Mouse (Mus musculus) heart, embryonic 16.5 days (tissue): ENCODE measurements around the gene Olfr612. TPM values are rescaled to one million over a fixed set of nuclear protein-coding genes. Genes with fewer than 3 reads are reported as not detected.
"Not testable (repeated sequence)": the region's sequence is repeated elsewhere in the genome, so short reads cannot be mapped to it uniquely, and the experiment has no call there.

Experiments used
- ATAC-seq: fragments of 200-750 bp; cut with Nextera tagmentation; replicated peaks from 2 replicates; pipeline ENCODE4 v1.8.0; 2017; ENCODE audit warnings: moderate number of reproducible peaks; ENCODE audit not compliant: insufficient read depth, low FRiP score; ENCODE audit errors: extremely low read depth
- H3K27ac ChIP-seq: fragments of 300-500 bp; sonication (generic); 2 replicates; pipeline ENCODE4 v1.5.1; 2014; ENCODE audit warnings: mild to moderate bottlenecking, low read length, control low read depth, moderate library complexity
- H3K27me3 ChIP-seq: fragments of 300-500 bp; sonication (generic); 2 replicates; pipeline ENCODE4 v1.6.1; 2014; ENCODE audit warnings: low read length, mixed read lengths; ENCODE audit not compliant: control insufficient read depth, insufficient read depth
- H3K36me3 ChIP-seq: fragments of 300-500 bp; sonication (generic); 2 replicates; pipeline ENCODE4 v1.6.1; 2014; ENCODE audit not compliant: control insufficient read depth, insufficient read depth
- H3K4me1 ChIP-seq: fragments of 300-500 bp; sonication (generic); 2 replicates; pipeline ENCODE4 v1.6.1; 2014; ENCODE audit warnings: low read length, mixed read lengths; ENCODE audit not compliant: control insufficient read depth, insufficient read depth
- H3K4me2 ChIP-seq: fragments of 300-500 bp; sonication (generic); 2 replicates; pipeline ENCODE4 v1.6.1; 2014; ENCODE audit warnings: low read depth, mild to moderate bottlenecking, control low read depth, low read length
- H3K4me3 ChIP-seq: fragments of 300-500 bp; sonication (generic); 2 replicates; pipeline ENCODE4 v1.5.1; 2014; ENCODE audit warnings: mild to moderate bottlenecking, control low read depth, low read length
- H3K9ac ChIP-seq: fragments of 300-500 bp; sonication (generic); 2 replicates; pipeline ENCODE4 v1.6.1; 2014; ENCODE audit warnings: low read length, control low read depth
- H3K9me3 ChIP-seq: fragments of 300-500 bp; sonication (generic); replicated peaks from 2 replicates; pipeline ENCODE4 v1.6.1; 2016; ENCODE audit warnings: low read length; ENCODE audit not compliant: control insufficient read depth
- WGBS: fragments of 180-500 bp; shearing (Covaris S2); extraction: QIAGEN DNeasy Blood & Tissue Kit; methylation state at CpG from one replicate; pipeline ENCODE4 v1.1.7; 2014; 5-methylcytosine and 5-hydroxymethylcytosine counted together
- polyA plus RNA-seq: library from polyadenylated mRNA; unstranded; fragments of >200 nt; fragmentation: Nextera tagmentation; extraction: Ambion mirVana; gene quantifications from 2 replicates; pipeline ENCODE4 v1.2.1, GENCODE M21; 2015

Olfr612 gene
- not detected in 2 replicates for polyA plus RNA-seq

DNA sequence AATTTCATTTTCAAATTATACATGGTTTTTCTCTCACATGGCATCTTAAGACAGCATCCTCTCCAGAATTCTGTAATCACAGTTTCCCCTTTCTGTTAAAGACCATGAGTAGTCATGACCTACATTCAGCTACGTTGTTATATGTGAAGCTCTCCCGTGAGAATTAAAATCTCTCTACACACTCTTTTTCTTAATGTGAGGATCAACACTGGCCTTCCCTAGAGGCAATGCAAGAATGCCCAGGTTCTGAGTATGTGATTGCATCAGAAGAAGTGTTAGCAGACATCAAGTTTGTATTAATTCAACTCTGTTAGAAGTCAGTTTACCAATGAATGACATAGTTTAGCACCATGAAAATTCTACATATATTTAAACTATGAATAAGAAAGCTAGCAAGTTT is at the start of gene Olfr612:
TSS of gene Olfr612 (minus strand) at position 101 of the 400 bp plus-strand sequence.
- H3K4me2 ChIP-seq, H3K27ac ChIP-seq, H3K4me1 ChIP-seq, ATAC-seq, H3K9ac ChIP-seq, H3K27me3 ChIP-seq, H3K9me3 ChIP-seq, H3K4me3 ChIP-seq, H3K36me3 ChIP-seq: not testable (repeated sequence)
- 70% methylated on average over 2 of the region's 2 CpGs for WGBS

DNA sequence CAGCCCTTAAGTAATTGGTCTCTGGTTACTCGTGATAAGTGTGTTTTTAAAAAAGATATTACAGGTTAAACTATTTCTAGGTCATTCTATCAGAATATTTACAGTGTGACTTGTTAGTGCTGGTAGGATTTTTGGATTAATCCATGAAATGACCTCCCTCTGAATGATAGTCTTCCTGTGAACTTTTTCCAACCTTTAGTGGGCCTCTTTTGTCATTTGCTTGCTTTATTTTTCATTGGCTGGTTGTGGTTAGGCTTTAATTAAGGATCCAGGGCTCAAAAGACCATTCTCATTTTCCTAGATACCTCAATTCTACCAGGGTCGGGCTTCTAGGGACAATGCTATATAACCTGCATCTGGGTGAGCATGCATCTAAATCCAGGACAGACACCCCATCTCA is 47.3 kb upstream of the Olfr612 start, which contains the start of gene Olfr618:
TSS of gene Olfr618 (plus strand) at position 301 of the 400 bp plus-strand sequence.
- Histone ChIP-seq H3K4me3 (no peak within 1 kb of the TSS), H3K36me3 (no peaks in the 10 kb centered on the region), H3K27me3 (no peaks in the 10 kb centered on the region), H3K4me2 (no peak within 1 kb of the TSS), H3K9ac (no peak within 1 kb of the TSS), H3K9me3 (no peaks in the 10 kb centered on the region), H3K27ac (no peak within 1 kb of the TSS), H3K4me1 (no peaks in the 10 kb centered on the region)
- 57% methylated on average over 2 of the region's 2 CpGs for WGBS
- no peak for ATAC-seq

GRCm38 (mm10) chr7:103572761-103573160 is 30.2 kb upstream of the Olfr612 start, which contains the start of gene Olfr617:
Gene Olfr617, plus strand, starts transcription at chr7:103573061.
- Histone ChIP-seq H3K4me3 (no peak within 1 kb of the TSS), H3K27me3 (no peaks in the 10 kb centered on the region), H3K9ac (no peak within 1 kb of the TSS), H3K27ac (no peak within 1 kb of the TSS), H3K36me3 (no peaks in the 10 kb centered on the region), H3K4me2 (no peak within 1 kb of the TSS), H3K9me3 (no peaks in the 10 kb centered on the region), H3K4me1 (no peaks in the 10 kb centered on the region)
- no peak for ATAC-seq
- WGBS = 64% methylated on average over 1 of the region's 1 CpGs

DNA sequence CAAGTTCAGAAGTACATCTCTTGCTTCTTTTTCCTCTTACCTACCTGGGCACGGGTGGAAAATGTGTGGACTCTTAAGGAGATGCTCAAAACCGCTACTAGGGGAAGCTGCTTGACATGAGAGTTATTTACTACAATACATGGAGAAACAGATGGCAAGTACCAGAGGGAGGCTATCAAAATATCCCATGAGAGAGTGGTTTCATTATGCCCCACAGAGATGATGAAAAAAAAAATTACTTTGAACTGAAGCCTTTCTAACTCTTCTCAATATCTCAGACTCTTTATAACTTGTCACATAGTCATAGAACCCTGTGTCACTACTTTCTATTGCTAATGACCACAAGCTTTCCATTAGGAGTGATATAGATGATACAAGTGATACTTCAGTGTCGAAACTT is 26.5 kb upstream of the Olfr612 start, which contains the start of gene Olfr616:
TSS of gene Olfr616 (minus strand) at position 101 of the 400 bp plus-strand sequence.
- no peak within 1 kb of the TSS for H3K27ac ChIP-seq
- 82% methylated on average over 3 of the region's 3 CpGs for WGBS
- ATAC-seq = no peak
- no peak within 1 kb of the TSS for H3K4me3 ChIP-seq
- no peaks in the 10 kb centered on the region for H3K9me3 ChIP-seq
- H3K27me3 ChIP-seq = no peaks in the 10 kb centered on the region
- H3K9ac ChIP-seq = no peak within 1 kb of the TSS
- H3K4me1 ChIP-seq = no peaks in the 10 kb centered on the region
- no peaks in the 10 kb centered on the region for H3K36me3 ChIP-seq
- no peak within 1 kb of the TSS for H3K4me2 ChIP-seq

- WGBS = 66% methylated on average over 2 of the region's 2 CpGs
- H3K9ac ChIP-seq = no peak within 1 kb of the TSS
- H3K4me1 ChIP-seq = no peaks in the 10 kb centered on the region
- ATAC-seq = no peak
- H3K4me2 ChIP-seq = no peak within 1 kb of the TSS
- H3K27me3 ChIP-seq = no peaks in the 10 kb centered on the region
- no peaks in the 10 kb centered on the region for H3K36me3 ChIP-seq
- H3K27ac ChIP-seq = no peak within 1 kb of the TSS
- H3K4me3 ChIP-seq = no peak within 1 kb of the TSS
- no peaks in the 10 kb centered on the region for H3K9me3 ChIP-seq
Measured at GRCm38 (mm10) chr7:103555779-103556178, 13.3 kb upstream of the Olfr612 start, which contains the start of gene Olfr615. Gene Olfr615, plus strand, starts transcription at chr7:103556079.

GRCm38 (mm10) chr7:103547774-103548173 is 5.3 kb upstream of the Olfr612 start, which contains the start of gene Olfr613:
Gene Olfr613, plus strand, starts transcription at chr7:103548074.
- H3K27me3 ChIP-seq = no peaks in the 10 kb centered on the region
- H3K4me1 ChIP-seq = no peaks in the 10 kb centered on the region
- no peaks in the 10 kb centered on the region for H3K36me3 ChIP-seq
- H3K4me2 ChIP-seq = no peak within 1 kb of the TSS
- no peak within 1 kb of the TSS for H3K27ac ChIP-seq
- ATAC-seq = no peak
- H3K9me3 ChIP-seq = 0 out of 2 replicates have a peak, but pooled peaks cover 4% of the 10 kb centered on the region
- 60% methylated on average over 2 of the region's 2 CpGs for WGBS
- H3K9ac ChIP-seq = no peak within 1 kb of the TSS
- no peak within 1 kb of the TSS for H3K4me3 ChIP-seq

DNA sequence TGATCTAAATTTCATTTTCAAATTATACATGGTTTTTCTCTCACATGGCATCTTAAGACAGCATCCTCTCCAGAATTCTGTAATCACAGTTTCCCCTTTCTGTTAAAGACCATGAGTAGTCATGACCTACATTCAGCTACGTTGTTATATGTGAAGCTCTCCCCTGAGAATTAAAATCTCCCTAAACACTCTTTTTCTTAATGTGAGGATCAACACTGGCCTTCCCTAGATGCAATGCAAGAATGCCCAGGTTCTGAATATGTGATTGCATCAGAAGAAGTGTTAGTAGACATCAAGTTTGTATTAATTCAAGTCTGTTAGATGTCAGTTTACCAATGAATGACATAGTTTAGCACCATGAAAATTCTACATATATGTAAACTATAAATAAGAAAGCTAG is 21.8 kb downstream of the Olfr612 start, which contains the start of gene Olfr611:
TSS of gene Olfr611 (minus strand) at position 101 of the 400 bp plus-strand sequence.
- not testable (repeated sequence) for H3K27ac ChIP-seq, H3K4me2 ChIP-seq, H3K4me3 ChIP-seq, H3K9me3 ChIP-seq, ATAC-seq, H3K9ac ChIP-seq, H3K4me1 ChIP-seq, H3K36me3 ChIP-seq, H3K27me3 ChIP-seq
- 54% methylated on average over 1 of the region's 1 CpGs for WGBS

DNA sequence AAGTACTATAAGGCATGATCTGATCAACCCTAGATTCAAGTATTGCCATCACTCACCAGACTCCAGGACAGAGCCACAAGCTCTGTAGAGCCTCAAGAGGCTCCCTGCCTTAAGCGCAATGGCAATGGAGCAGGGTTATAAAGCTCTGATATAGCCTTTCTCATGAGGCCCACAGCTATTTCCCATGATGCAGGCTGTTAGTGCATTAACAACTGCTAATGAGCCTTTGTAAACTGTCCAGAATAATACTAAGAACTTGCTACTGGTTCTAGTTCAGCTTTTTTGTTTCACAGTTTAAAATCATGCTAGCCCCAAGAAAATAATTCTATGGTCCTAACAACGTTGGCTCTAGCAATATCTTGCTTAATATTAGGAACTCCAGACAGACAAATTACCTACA is 30.5 kb downstream of the Olfr612 start, which contains the start of gene Olfr610:
TSS of gene Olfr610 (minus strand) at position 101 of the 400 bp plus-strand sequence.
- no peak within 1 kb of the TSS for H3K4me2 ChIP-seq
- WGBS = 68% methylated on average over 2 of the region's 2 CpGs
- H3K9me3 ChIP-seq = no peaks in the 10 kb centered on the region
- no peak within 1 kb of the TSS for H3K9ac ChIP-seq
- no peaks in the 10 kb centered on the region for H3K27me3 ChIP-seq
- H3K36me3 ChIP-seq = no peaks in the 10 kb centered on the region
- no peak for ATAC-seq
- no peak within 1 kb of the TSS for H3K4me3 ChIP-seq
- no peak within 1 kb of the TSS for H3K27ac ChIP-seq
- H3K4me1 ChIP-seq = peaks cover 2% of the 10 kb centered on the region; the same call in 1 of the 2 replicates

DNA sequence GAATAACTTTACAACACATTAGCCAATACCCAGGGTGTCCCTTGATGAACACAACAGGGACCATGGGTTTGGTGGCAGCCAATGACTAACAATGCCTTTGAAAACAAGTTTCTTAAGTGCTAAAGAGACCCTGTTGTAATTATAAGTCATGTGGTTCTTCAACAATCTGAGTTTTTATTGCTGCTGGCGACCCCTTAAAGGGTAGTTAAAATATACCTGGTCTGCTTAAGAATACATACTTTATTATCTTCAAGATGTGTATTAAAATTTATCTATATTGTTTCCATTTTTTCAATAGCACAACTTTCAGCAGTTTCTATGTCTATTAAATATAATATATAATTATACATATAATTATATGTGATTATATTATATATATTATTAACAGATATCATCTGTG is 44.6 kb downstream of the Olfr612 start, which contains the start of gene Olfr609:
TSS of gene Olfr609 (minus strand) at position 101 of the 400 bp plus-strand sequence.
- Histone ChIP-seq H3K4me3 (no peak within 1 kb of the TSS), H3K4me1 (no peaks in the 10 kb centered on the region), H3K36me3 (no peaks in the 10 kb centered on the region), H3K4me2 (no peak within 1 kb of the TSS), H3K9me3 (no peaks in the 10 kb centered on the region), H3K27me3 (no peaks in the 10 kb centered on the region), H3K27ac (no peak within 1 kb of the TSS), H3K9ac (no peak within 1 kb of the TSS)
- WGBS = 51% methylated on average over 1 of the region's 1 CpGs
- ATAC-seq = no peak
